Mouse (Mus musculus): ENCODE data around the gene Cyp46a1. TPM values are rescaled to one million over a fixed set of nuclear protein-coding genes. Genes with fewer than 3 reads are reported as not detected.

The Cyp46a1 gene
- polyA plus RNA-seq, 1 experiment = 377 TPM

GRCm38 (mm10) chr12:108354284-108354683 lies 20.1 kb downstream of the Cyp46a1 start:
- DNase-seq (ENCODE audit: extremely low spot score in 1 of 2, low spot score in 1 of 2) = no peak

- no peak for DNase-seq (ENCODE audit: extremely low spot score in 1 of 2, low spot score in 1 of 2)
These were observed 21.1 kb downstream of the Cyp46a1 start for GRCm38 (mm10) chr12:108355271-108355670.

GRCm38 (mm10) chr12:108355986-108356385 lies 21.8 kb downstream of the Cyp46a1 start:
- no peak for DNase-seq (ENCODE audit: extremely low spot score in 1 of 2, low spot score in 1 of 2)

GRCm38 (mm10) chr12:108363796-108364195 lies 29.6 kb downstream of the Cyp46a1 start:
- peak; percentile 44 to 92 for DNase-seq (ENCODE audit: extremely low spot score in 1 of 2, low spot score in 1 of 2)

GRCm38 (mm10) chr12:108365340-108365739 lies 31.2 kb downstream of the Cyp46a1 start:
- DNase-seq (ENCODE audit: extremely low spot score in 1 of 2, low spot score in 1 of 2) = no peak

- DNase-seq (ENCODE audit: extremely low spot score in 1 of 2, low spot score in 1 of 2) = no peak
These were observed 31.7 kb downstream of the Cyp46a1 start for GRCm38 (mm10) chr12:108365868-108366267.

- no peak for DNase-seq (ENCODE audit: extremely low spot score in 1 of 2, low spot score in 1 of 2)
These were observed 33.7 kb downstream of the Cyp46a1 start for GRCm38 (mm10) chr12:108367909-108368308.

GRCm38 (mm10) chr12:108368921-108369320 lies 34.7 kb downstream of the Cyp46a1 start:
- DNase-seq (ENCODE audit: extremely low spot score in 1 of 2, low spot score in 1 of 2) = no peak

GRCm38 (mm10) chr12:108370596-108371428 lies 36.6 kb downstream of the Cyp46a1 start, which contains the start of gene Eml1:
Gene Eml1, plus strand, starts transcription at chr12:108370957.
- no peak for DNase-seq (ENCODE audit: extremely low spot score in 1 of 2, low spot score in 1 of 2)

- no peak for DNase-seq (ENCODE audit: extremely low spot score in 1 of 2, low spot score in 1 of 2)
These were observed 37.2 kb downstream of the Cyp46a1 start for GRCm38 (mm10) chr12:108371429-108371765.

GRCm38 (mm10) chr12:108372241-108372640 lies 38.1 kb downstream of the Cyp46a1 start:
- no peak for DNase-seq (ENCODE audit: extremely low spot score in 1 of 2, low spot score in 1 of 2)

- DNase-seq (ENCODE audit: extremely low spot score in 1 of 2, low spot score in 1 of 2) = no peak
These were observed 39.4 kb downstream of the Cyp46a1 start for GRCm38 (mm10) chr12:108373611-108374010.

- no peak for DNase-seq (ENCODE audit: extremely low spot score in 1 of 2, low spot score in 1 of 2)
These were observed 40.5 kb downstream of the Cyp46a1 start for GRCm38 (mm10) chr12:108374689-108375088.

GRCm38 (mm10) chr12:108378379-108379133 lies 44.4 kb downstream of the Cyp46a1 start:
- DNase-seq (ENCODE audit: extremely low spot score in 1 of 2, low spot score in 1 of 2) = peak; percentile 24 to 32

- DNase-seq (ENCODE audit: extremely low spot score in 1 of 2, low spot score in 1 of 2) = no peak
These were observed 52.5 kb downstream of the Cyp46a1 start for GRCm38 (mm10) chr12:108386476-108387232.

- DNase-seq (ENCODE audit: extremely low spot score in 1 of 2, low spot score in 1 of 2) = no peak
These were observed 55.5 kb downstream of the Cyp46a1 start for GRCm38 (mm10) chr12:108389718-108390117.

GRCm38 (mm10) chr12:108392254-108393044 lies 58.3 kb downstream of the Cyp46a1 start:
- no peak for DNase-seq (ENCODE audit: extremely low spot score in 1 of 2, low spot score in 1 of 2)

- DNase-seq (ENCODE audit: extremely low spot score in 1 of 2, low spot score in 1 of 2) = no peak
These were observed 58.9 kb downstream of the Cyp46a1 start for GRCm38 (mm10) chr12:108393082-108393481.

GRCm38 (mm10) chr12:108393637-108394036 lies 59.5 kb downstream of the Cyp46a1 start:
- DNase-seq (ENCODE audit: extremely low spot score in 1 of 2, low spot score in 1 of 2) = peak in 1 of 2 experiments; percentile 42
